Mouse (Mus musculus) neural tube, embryonic 15.5 days (tissue): ENCODE data around the gene Emc7. TPM values are rescaled to one million over a fixed set of nuclear protein-coding genes. Genes with fewer than 3 reads are reported as not detected.

Experiments
- ATAC-seq: fragments of 200-750 bp; cut with Nextera tagmentation; 2 replicates; pipeline ENCODE4 v1.8.0; 2017; ENCODE audit warnings: mild to moderate bottlenecking, moderate TSS enrichment, moderate library complexity; ENCODE audit not compliant: low FRiP score
- H3K27ac ChIP-seq: fragments of 300-500 bp; sonication (generic); replicated peaks from 2 replicates; pipeline ENCODE4 v1.5.1; 2015; ENCODE audit warnings: mild to moderate bottlenecking, inconsistent platforms
- H3K27me3 ChIP-seq: fragments of 300-500 bp; sonication (generic); replicated peaks from 2 replicates; pipeline ENCODE4 v1.6.1; 2015; ENCODE audit warnings: inconsistent platforms
- H3K36me3 ChIP-seq: fragments of 300-500 bp; sonication (generic); 2 replicates; pipeline ENCODE4 v1.6.1; 2015; ENCODE audit warnings: inconsistent platforms
- H3K4me1 ChIP-seq: fragments of 300-500 bp; sonication (generic); 2 replicates; pipeline ENCODE4 v1.6.1; 2015; ENCODE audit warnings: inconsistent platforms
- H3K4me2 ChIP-seq: fragments of 300-500 bp; sonication (generic); 2 replicates; pipeline ENCODE4 v1.6.1; 2015; ENCODE audit warnings: inconsistent platforms, mild to moderate bottlenecking, moderate library complexity
- H3K4me3 ChIP-seq: fragments of 300-500 bp; sonication (generic); replicated peaks from 2 replicates; pipeline ENCODE4 v1.5.1; 2015; ENCODE audit warnings: mild to moderate bottlenecking, inconsistent platforms
- H3K9ac ChIP-seq: fragments of 300-500 bp; sonication (generic); replicated peaks from 2 replicates; pipeline ENCODE4 v1.6.1; 2015; ENCODE audit warnings: mild to moderate bottlenecking, inconsistent platforms
- H3K9me3 ChIP-seq: fragments of 300-500 bp; sonication (generic); replicated peaks from 2 replicates; pipeline ENCODE4 v1.6.1; 2016; ENCODE audit warnings: inconsistent platforms
- WGBS: fragments of 180-500 bp; shearing (Covaris S2); methylation state at CpG from one replicate; pipeline ENCODE4 v1.1.7; 2015; ENCODE audit warnings: mixed read lengths; 5-methylcytosine and 5-hydroxymethylcytosine counted together
- polyA plus RNA-seq: library from polyadenylated mRNA; unstranded; fragments of >200 nt; fragmentation: Nextera tagmentation; extraction: Ambion mirVana; gene quantifications from 2 replicates; pipeline ENCODE4 v1.2.1, GENCODE M21; 2015

The Emc7 gene
- polyA plus RNA-seq, 1 experiment from 2014 or later: 24.5 TPM

DNA sequence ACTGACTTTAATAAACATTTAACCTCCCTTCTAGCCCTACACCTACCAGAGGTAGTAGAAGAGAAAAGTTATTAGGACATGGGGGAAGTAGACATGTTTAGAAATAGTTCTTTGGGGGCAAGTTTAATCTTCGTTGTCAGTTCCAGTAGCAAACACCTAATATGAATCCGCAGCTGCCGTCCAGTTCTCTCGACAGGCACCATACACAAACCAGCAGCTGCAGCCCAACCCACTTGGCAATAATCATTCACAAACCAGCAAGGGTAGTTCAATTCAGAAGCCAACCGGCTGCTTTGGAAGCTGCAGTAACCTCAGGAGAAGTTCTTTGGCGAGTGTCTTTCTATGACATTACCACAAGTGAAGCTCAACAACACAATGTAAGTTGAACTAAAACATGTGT, 49.2 kb downstream of the Emc7 start:
- H3K4me1 ChIP-seq: no peaks in the 10 kb centered on the region; the same call in 1 of the 2 replicates
- ATAC-seq: no peak
- no peak overlapping the region for H3K27ac ChIP-seq
- H3K4me2 ChIP-seq: no peak overlapping the region
- no peaks in the 10 kb centered on the region for H3K36me3 ChIP-seq
- no peaks in the 10 kb centered on the region for H3K9me3 ChIP-seq
- no peaks in the 10 kb centered on the region for H3K27me3 ChIP-seq
- WGBS: 89% methylated on average over 6 of the region's 6 CpGs
- no peak overlapping the region for H3K4me3 ChIP-seq
- H3K9ac ChIP-seq: no peak overlapping the region

- H3K9ac ChIP-seq: no peak overlapping the region
- no peak overlapping the region for H3K4me3 ChIP-seq
- no peaks in the 10 kb centered on the region for H3K4me1 ChIP-seq
- H3K36me3 ChIP-seq: no peaks in the 10 kb centered on the region
- no peak overlapping the region for H3K27ac ChIP-seq
- WGBS: 78% methylated on average over 5 of the region's 5 CpGs
- no peaks in the 10 kb centered on the region for H3K27me3 ChIP-seq
- H3K4me2 ChIP-seq: no peak overlapping the region
- ATAC-seq: no peak
- H3K9me3 ChIP-seq: no peaks in the 10 kb centered on the region
These were observed 52.1 kb downstream of the Emc7 start for GRCm38 (mm10) chr2:112506841-112507435.

DNA sequence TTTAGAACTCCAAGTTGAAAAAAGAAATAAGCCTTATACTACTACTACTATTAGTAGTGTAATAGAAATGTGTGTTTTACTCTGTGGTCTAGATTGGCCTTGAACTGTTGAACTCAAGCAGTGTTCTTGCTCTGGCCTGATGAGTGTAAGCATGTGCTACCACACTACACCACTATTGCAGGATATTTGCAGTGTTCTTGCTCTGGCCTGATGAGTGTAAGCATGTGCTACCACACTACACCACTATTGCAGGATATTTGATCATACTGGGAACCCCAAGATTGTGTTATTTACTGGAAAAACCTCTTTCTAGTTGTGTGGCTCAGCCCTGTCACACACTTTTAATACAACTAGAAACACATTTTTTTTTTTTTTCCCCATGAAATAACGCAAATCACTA, 52.6 kb downstream of the Emc7 start:
- Histone ChIP-seq H3K4me1 (no peaks in the 10 kb centered on the region), H3K9me3 (no peaks in the 10 kb centered on the region), H3K36me3 (no peaks in the 10 kb centered on the region), H3K4me3 (no peak overlapping the region), H3K4me2 (no peak overlapping the region), H3K9ac (no peak overlapping the region), H3K27ac (no peak overlapping the region), H3K27me3 (no peaks in the 10 kb centered on the region)
- WGBS: 98% methylated on average over 1 of the region's 1 CpGs
- ATAC-seq: no peak

GRCm38 (mm10) chr2:112510140-112510539, 55.3 kb downstream of the Emc7 start:
- Histone ChIP-seq H3K27ac (no peak overlapping the region), H3K9ac (no peak overlapping the region), H3K27me3 (no peaks in the 10 kb centered on the region), H3K4me3 (no peak overlapping the region), H3K36me3 (no peaks in the 10 kb centered on the region), H3K9me3 (no peaks in the 10 kb centered on the region), H3K4me1 (no peaks in the 10 kb centered on the region), H3K4me2 (no peak overlapping the region)
- no peak for ATAC-seq
- 93% methylated on average over 4 of the region's 4 CpGs for WGBS

DNA sequence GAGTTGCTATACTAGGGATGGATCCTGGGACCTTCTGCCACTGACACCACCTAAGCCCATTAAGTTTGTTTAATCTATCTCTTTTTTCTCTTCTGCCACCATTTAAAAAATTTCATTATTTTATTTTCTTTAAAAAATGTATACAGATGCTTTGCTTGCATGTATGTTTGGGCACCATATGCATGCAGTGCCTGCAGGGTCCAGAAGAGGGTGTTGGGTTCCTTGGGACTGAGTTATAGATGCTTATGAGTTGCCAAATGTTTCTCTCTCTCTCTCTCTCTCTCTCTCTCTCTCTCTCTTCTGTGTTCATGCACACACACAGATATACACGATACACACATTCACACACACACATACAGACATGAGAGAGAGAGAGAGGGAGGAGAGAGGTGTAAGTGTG, 58.2 kb downstream of the Emc7 start:
- no peaks in the 10 kb centered on the region for H3K36me3 ChIP-seq
- ATAC-seq: no peak
- no peaks in the 10 kb centered on the region for H3K4me1 ChIP-seq
- no peak overlapping the region for H3K27ac ChIP-seq
- H3K4me3 ChIP-seq: no peak overlapping the region
- H3K9me3 ChIP-seq: no peaks in the 10 kb centered on the region
- H3K9ac ChIP-seq: no peak overlapping the region
- 91% methylated on average over 1 of the region's 1 CpGs for WGBS
- H3K4me2 ChIP-seq: no peak overlapping the region
- no peaks in the 10 kb centered on the region for H3K27me3 ChIP-seq

- Histone ChIP-seq H3K27ac (no peak overlapping the region), H3K4me1 (no peaks in the 10 kb centered on the region), H3K36me3 (no peaks in the 10 kb centered on the region), H3K4me3 (no peak overlapping the region), H3K9me3 (no peaks in the 10 kb centered on the region), H3K9ac (no peak overlapping the region), H3K4me2 (no peak overlapping the region), H3K27me3 (no peaks in the 10 kb centered on the region)
- 90% methylated on average over 3 of the region's 3 CpGs for WGBS
- ATAC-seq: no peak
These were observed 61.9 kb downstream of the Emc7 start for GRCm38 (mm10) chr2:112516728-112517127.

GRCm38 (mm10) chr2:112517218-112517617, 62.4 kb downstream of the Emc7 start:
- no peak overlapping the region for H3K9ac ChIP-seq
- WGBS: 93% methylated on average over 3 of the region's 3 CpGs
- no peaks in the 10 kb centered on the region for H3K9me3 ChIP-seq
- no peaks in the 10 kb centered on the region for H3K36me3 ChIP-seq
- H3K4me2 ChIP-seq: no peak overlapping the region
- ATAC-seq: no peak
- no peak overlapping the region for H3K4me3 ChIP-seq
- H3K27ac ChIP-seq: no peak overlapping the region
- no peaks in the 10 kb centered on the region for H3K27me3 ChIP-seq
- no peaks in the 10 kb centered on the region for H3K4me1 ChIP-seq

DNA sequence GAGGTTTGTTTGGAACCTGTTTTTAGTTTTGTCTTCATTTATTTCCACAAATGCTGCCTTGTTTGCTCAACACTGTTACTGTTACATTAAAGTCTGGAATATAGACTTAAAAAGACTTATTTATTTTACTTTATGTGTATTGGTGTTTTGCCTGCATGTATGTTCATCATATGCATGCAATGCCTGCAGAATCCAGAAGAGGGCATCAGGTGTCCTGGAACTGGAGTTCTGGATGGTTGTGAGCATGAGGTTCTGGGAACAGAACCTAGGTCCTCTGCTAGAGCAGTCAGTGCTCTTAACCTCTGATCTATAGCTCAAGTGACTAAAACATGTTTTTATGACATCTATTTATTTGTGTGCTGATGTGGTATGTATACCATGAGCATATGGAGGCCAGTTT, 63.7 kb downstream of the Emc7 start:
- no peak for ATAC-seq
- H3K4me2 ChIP-seq: no peak overlapping the region
- H3K9ac ChIP-seq: no peak overlapping the region
- no peaks in the 10 kb centered on the region for H3K27me3 ChIP-seq
- H3K36me3 ChIP-seq: no peaks in the 10 kb centered on the region
- no peaks in the 10 kb centered on the region for H3K4me1 ChIP-seq
- no peaks in the 10 kb centered on the region for H3K9me3 ChIP-seq
- H3K4me3 ChIP-seq: no peak overlapping the region
- H3K27ac ChIP-seq: no peak overlapping the region

GRCm38 (mm10) chr2:112520526-112521482, 66.0 kb downstream of the Emc7 start:
- 89% methylated on average over 4 of the region's 4 CpGs for WGBS
- H3K9ac ChIP-seq: no peak overlapping the region
- no peak for ATAC-seq

More at GRCm38 (mm10) chr2:112520526-112521482, 66.0 kb downstream of the Emc7 start:
- H3K4me3 ChIP-seq: no peak overlapping the region
- no peaks in the 10 kb centered on the region for H3K4me1 ChIP-seq
- H3K27me3 ChIP-seq: no peaks in the 10 kb centered on the region
- H3K36me3 ChIP-seq: no peaks in the 10 kb centered on the region
- H3K9me3 ChIP-seq: no peaks in the 10 kb centered on the region
- no peak overlapping the region for H3K4me2 ChIP-seq
- H3K27ac ChIP-seq: no peak overlapping the region

Other genes starting within 250 kb of the Emc7 start
- 26.7 and 27.8 TPM in 2 replicates for gene Lpcat4, start 215.5 kb upstream of the Emc7 start, polyA plus RNA-seq
- not detected in 2 replicates for gene Nutm1, start 195.7 kb upstream of the Emc7 start, polyA plus RNA-seq
- 205 and 216 TPM in 2 replicates for gene Nop10, start 193.1 kb upstream of the Emc7 start, polyA plus RNA-seq
- gene Slc12a6, start 189.2 kb upstream of the Emc7 start, polyA plus RNA-seq: 15.1 and 15.2 TPM in 2 replicates
- gene Gm21985, start 188.7 kb upstream of the Emc7 start, polyA plus RNA-seq: not detected in 2 replicates
- gene Emc4, start 87.0 kb upstream of the Emc7 start, polyA plus RNA-seq: 206 and 239 TPM in 2 replicates
- 29.8 and 32.2 TPM in 2 replicates for gene Katnbl1, start 75.8 kb upstream of the Emc7 start, polyA plus RNA-seq
- gene Chrm5, start 25.8 kb downstream of the Emc7 start, polyA plus RNA-seq: 0.90 and 1.2 TPM in 2 replicates
- gene Aven, start 38.0 kb downstream of the Emc7 start, polyA plus RNA-seq: 4.1 and 4.2 TPM in 2 replicates